ENCODE assay signal across 25 mouse cellular contexts in the genomic region with DNA sequence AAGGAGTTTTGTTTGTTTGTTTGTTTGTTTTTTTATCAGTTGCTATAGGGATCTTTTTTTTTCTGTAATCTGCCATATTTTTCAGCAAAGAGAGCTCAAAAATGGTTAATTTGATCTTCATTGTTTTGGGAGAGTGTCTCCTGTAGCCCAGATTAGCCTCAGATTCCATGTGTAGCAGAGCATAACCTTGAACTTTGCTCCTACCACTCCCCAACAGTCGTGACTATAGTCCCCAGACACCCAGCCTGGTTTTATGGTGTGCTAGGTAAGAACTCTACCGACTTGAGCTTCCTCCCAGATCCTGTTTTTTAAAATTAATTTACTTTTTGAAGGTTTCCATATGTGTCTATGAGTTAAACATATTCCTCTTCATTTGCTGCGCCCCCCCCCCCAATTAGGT.
"Had no signal": no experiment of that assay in that cellular context is flagged by ENCODE, and none has a peak within 500 bp of the region (broad histone marks: within the 10 kb centered on the region; RNA-seq: fewer than 3 reads in every experiment).

No protein-coding gene starts in this region.

- H3K4me1 ChIP-seq: liver, embryonic 15.5 days had no signal

- H3K9me3 ChIP-seq: heart, embryonic 13.5 days; hindbrain, embryonic 10.5 days; hindbrain, embryonic 12.5 days; intestine, embryonic 15.5 days; limb, embryonic 10.5 days; limb, embryonic 12.5 days; liver, embryonic 13.5 days; liver, embryonic 15.5 days had no signal

- ATAC-seq: forebrain, embryonic 16.5 days; hindbrain, embryonic 16.5 days; inflammation-experienced regulatory T-cells, adult 6 months; intestine, embryonic 15.5 days; liver, postnatal 0 days had no signal

- H3K4me2 ChIP-seq: hindbrain, embryonic 12.5 days; hindbrain, embryonic 14.5 days; intestine, embryonic 15.5 days; limb, embryonic 12.5 days; liver, embryonic 13.5 days; liver, embryonic 15.5 days had no signal

- H3K27ac ChIP-seq: gastrocnemius, adult 2 months; hindbrain, embryonic 10.5 days; hindbrain, embryonic 12.5 days; hindbrain, embryonic 14.5 days; intestine, embryonic 15.5 days; layer of hippocampus, adult 2 months; left cerebral cortex, adult 2 months; limb, embryonic 10.5 days; limb, embryonic 12.5 days; liver, embryonic 13.5 days; liver, embryonic 15.5 days had no signal

- H3K36me3 ChIP-seq: heart, embryonic 13.5 days; hindbrain, embryonic 10.5 days; hindbrain, embryonic 12.5 days; intestine, embryonic 15.5 days; limb, embryonic 10.5 days; limb, embryonic 12.5 days; liver, embryonic 13.5 days; liver, embryonic 15.5 days had no signal

- H3K9ac ChIP-seq: heart, embryonic 13.5 days; hindbrain, embryonic 12.5 days; hindbrain, embryonic 14.5 days; intestine, embryonic 15.5 days; limb, embryonic 12.5 days; liver, embryonic 13.5 days; liver, embryonic 15.5 days; liver, postnatal 0 days had no signal

- H3K27me3 ChIP-seq: hindbrain, embryonic 12.5 days; intestine, embryonic 15.5 days; limb, embryonic 12.5 days; liver, embryonic 13.5 days had no signal

- DNase-seq: gastrocnemius, adult 2 months; gastrocnemius, postnatal 10 days; gastrocnemius, postnatal 25 days; heart, adult 18-20 months; heart, postnatal 10 days; heart, postnatal 4 days; kidney, postnatal 10 days; kidney, postnatal 25 days; kidney, postnatal 4 days; liver; liver, embryonic 13.5 days; liver, postnatal 0 days had no signal

- H3K4me3 ChIP-seq: gastrocnemius, adult 2 months; heart, embryonic 13.5 days; hindbrain, embryonic 10.5 days; hindbrain, embryonic 12.5 days; intestine, embryonic 15.5 days; layer of hippocampus, adult 2 months; left cerebral cortex, adult 2 months; limb, embryonic 10.5 days; limb, embryonic 12.5 days; liver, embryonic 13.5 days; liver, embryonic 15.5 days had no signal
